Mouse (Mus musculus): ENCODE results near the gene Adgrg1. TPM values are rescaled to one million over a fixed set of nuclear protein-coding genes. Genes with fewer than 3 reads are reported as not detected.

The Adgrg1 gene
- polyA plus RNA-seq, 1 experiment from 2014 or later: 109 TPM

DNA sequence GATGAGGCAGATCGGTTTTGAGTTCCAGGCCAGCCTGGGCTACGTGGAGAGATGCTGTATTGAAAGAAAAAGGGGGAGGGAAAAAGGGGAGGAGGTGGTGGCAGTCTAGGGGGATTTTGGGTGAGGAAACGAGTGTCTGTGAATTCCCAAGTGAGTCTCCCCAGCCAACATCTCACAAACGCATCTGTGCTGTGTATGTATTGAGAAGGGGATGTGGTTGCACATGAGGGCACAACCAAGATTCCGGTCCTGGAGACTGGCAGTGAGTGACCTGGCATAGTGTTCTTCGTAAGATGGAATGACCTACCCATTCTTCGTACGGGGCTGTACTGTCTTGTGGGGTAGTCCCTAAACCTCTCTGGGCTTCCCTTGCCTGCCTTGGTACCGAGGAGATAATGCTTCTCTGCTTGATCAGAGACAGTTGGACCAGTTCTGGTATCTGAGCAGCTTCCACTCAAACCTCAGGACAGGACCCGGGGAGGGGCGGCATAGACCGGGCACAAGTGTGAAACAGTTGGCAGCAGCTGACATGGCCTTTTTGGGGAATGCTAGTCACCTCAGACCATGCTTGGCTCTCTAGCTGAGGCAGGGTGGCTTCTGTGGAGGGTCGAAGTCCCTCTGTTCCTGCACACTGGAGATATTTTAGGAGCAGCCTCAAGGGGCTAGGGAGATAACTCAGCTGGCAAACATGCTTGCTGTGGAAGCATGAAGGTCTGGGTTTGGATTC is 4.2 kb downstream of the Adgrg1 start:
- Histone ChIP-seq H3K4me2 (ENCODE audit: low read length) (peak overlapping the region; percentile 49), H3K27ac (peak overlapping the region; percentile 97), H3K27me3 (ENCODE audit: insufficient read depth, low read length) (no peaks in the 10 kb centered on the region), H3K4me1 (replicated peaks; ENCODE audit: insufficient read depth, low read length) (peaks cover 14% of the 10 kb centered on the region), H3K4me3 (replicated peaks; ENCODE audit: low read depth, low read length) (peak overlapping the region; percentile 45), H3K36me3 (ENCODE audit: insufficient read depth, low read length) (no peaks in the 10 kb centered on the region), H3K9me3 (replicated peaks; ENCODE audit: low read length) (no peaks in the 10 kb centered on the region), H3K9ac (ENCODE audit: low read depth, low read length) (peak overlapping the region; percentile 68; the same call in 1 of the 2 replicates)
- 71% methylated on average over 13 of the region's 13 CpGs for WGBS
- ATAC-seq (replicated peaks; ENCODE audit: low FRiP score, low read depth): no peak
- no peak for TF ChIP-seq CTCF (IDR thresholded peaks at IDR 0.05; ENCODE audit: low read depth)
- no peak for DNase-seq (ENCODE audit: low spot score)

DNA sequence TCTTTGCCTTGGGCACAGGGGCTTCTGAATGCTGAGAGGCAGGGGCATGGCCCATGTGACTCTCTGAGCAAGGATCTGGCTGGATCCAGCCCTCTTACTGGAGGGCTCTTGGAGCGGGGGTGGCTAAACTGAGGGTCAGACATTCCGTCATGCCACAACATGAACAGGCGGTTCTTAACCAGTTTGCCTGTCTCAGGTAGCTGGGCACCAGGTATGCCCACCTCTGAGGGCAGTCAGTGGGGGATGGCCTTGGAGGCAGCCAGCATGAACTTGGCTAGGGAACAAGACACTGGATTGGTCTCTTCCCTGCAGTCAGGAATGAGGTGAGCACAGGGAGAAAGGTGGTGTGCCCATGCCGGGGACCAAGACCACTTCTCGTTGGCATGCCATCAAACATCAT is 5.6 kb downstream of the Adgrg1 start:
- no peak overlapping the region for H3K4me3 ChIP-seq (replicated peaks; ENCODE audit: low read depth, low read length)
- WGBS: 63% methylated on average over 5 of the region's 5 CpGs
- ATAC-seq (replicated peaks; ENCODE audit: low FRiP score, low read depth) (peak; percentile 75), DNase-seq (ENCODE audit: low spot score) (peak; percentile 47)
- H3K4me2 ChIP-seq (ENCODE audit: low read length): peak overlapping the region; percentile 49
- no peak for TF ChIP-seq CTCF (IDR thresholded peaks at IDR 0.05; ENCODE audit: low read depth)
- H3K27me3 ChIP-seq (ENCODE audit: insufficient read depth, low read length): no peaks in the 10 kb centered on the region
- H3K4me1 ChIP-seq (replicated peaks; ENCODE audit: insufficient read depth, low read length): peaks cover 26% of the 10 kb centered on the region
- H3K27ac ChIP-seq: peak overlapping the region; percentile 97
- no peaks in the 10 kb centered on the region for H3K9me3 ChIP-seq (replicated peaks; ENCODE audit: low read length)
- no peak overlapping the region for H3K9ac ChIP-seq (ENCODE audit: low read depth, low read length)
- H3K36me3 ChIP-seq (ENCODE audit: insufficient read depth, low read length): no peaks in the 10 kb centered on the region

DNA sequence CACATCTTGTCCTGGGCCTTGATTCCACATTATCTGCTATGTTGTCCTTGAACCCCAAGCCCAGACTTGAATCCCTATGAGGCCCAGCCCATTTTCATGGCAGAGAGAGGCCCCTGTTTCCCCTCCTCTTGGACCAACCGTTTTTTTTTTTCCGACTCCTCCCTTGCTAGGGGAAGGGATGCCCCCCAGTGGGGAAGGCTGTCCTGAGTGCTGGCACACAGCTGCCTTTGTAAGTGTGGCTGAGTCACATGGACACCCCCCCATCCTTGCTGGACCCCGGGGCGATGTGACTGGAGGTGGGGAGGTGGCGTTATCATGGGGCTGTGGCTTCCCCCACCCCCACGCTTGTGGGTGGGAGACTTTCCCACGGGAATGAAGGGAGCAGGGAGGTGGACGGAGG is 6.4 kb downstream of the Adgrg1 start:
- TF ChIP-seq CTCF (IDR thresholded peaks at IDR 0.05; ENCODE audit: low read depth): no peak
- 43% methylated on average over 8 of the region's 8 CpGs for WGBS
- peaks cover 31% of the 10 kb centered on the region for H3K4me1 ChIP-seq (replicated peaks; ENCODE audit: insufficient read depth, low read length)
- H3K9ac ChIP-seq (ENCODE audit: low read depth, low read length): peak overlapping the region; percentile 31; the same call in 1 of the 2 replicates
- DNase-seq (ENCODE audit: low spot score) (no peak), ATAC-seq (replicated peaks; ENCODE audit: low FRiP score, low read depth) (no peak)
- no peaks in the 10 kb centered on the region for H3K27me3 ChIP-seq (ENCODE audit: insufficient read depth, low read length)
- H3K4me2 ChIP-seq (ENCODE audit: low read length): peak overlapping the region; percentile 37
- peak overlapping the region; percentile 97 for H3K27ac ChIP-seq
- H3K36me3 ChIP-seq (ENCODE audit: insufficient read depth, low read length): no peaks in the 10 kb centered on the region
- H3K4me3 ChIP-seq (replicated peaks; ENCODE audit: low read depth, low read length): 0 out of 2 replicates have a peak overlapping the region, but pooled peaks have one; percentile 7
- no peaks in the 10 kb centered on the region for H3K9me3 ChIP-seq (replicated peaks; ENCODE audit: low read length)

DNA sequence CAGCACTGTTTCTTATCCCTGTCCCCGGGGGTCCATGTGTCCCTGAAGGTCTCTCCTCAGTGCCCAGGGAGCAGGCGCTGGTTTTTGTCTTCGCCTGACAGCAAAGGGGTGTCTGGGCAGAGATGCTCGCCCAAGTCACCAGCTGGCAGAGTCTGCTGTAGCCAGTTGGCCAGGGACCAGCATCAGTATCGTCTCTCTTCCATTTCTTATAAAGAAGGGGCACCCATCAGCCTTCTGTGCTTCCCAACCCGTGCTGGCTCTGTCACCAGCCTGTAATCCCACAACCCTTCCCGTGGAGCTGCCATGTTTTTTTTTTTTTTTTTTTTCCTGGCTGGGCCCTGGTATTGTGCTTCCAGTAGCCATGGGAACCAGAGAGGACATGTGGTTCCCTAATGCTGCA is 7.3 kb downstream of the Adgrg1 start:
- H3K27ac ChIP-seq: peak overlapping the region; percentile 97
- no peaks in the 10 kb centered on the region for H3K9me3 ChIP-seq (replicated peaks; ENCODE audit: low read length)
- H3K4me3 ChIP-seq (replicated peaks; ENCODE audit: low read depth, low read length): no peak overlapping the region
- H3K27me3 ChIP-seq (ENCODE audit: insufficient read depth, low read length): no peaks in the 10 kb centered on the region
- DNase-seq (ENCODE audit: low spot score): no peak
- WGBS: 68% methylated on average over 7 of the region's 7 CpGs
- H3K36me3 ChIP-seq (ENCODE audit: insufficient read depth, low read length): no peaks in the 10 kb centered on the region
- no peak for TF ChIP-seq CTCF (IDR thresholded peaks at IDR 0.05; ENCODE audit: low read depth)
- ATAC-seq (replicated peaks; ENCODE audit: low FRiP score, low read depth): no peak
- H3K9ac ChIP-seq (ENCODE audit: low read depth, low read length): 0 out of 2 replicates have a peak overlapping the region, but pooled peaks have one; percentile 1
- H3K4me1 ChIP-seq (replicated peaks; ENCODE audit: insufficient read depth, low read length): peaks cover 31% of the 10 kb centered on the region
- H3K4me2 ChIP-seq (ENCODE audit: low read length): peak overlapping the region; percentile 6; the same call in 1 of the 2 replicates

DNA sequence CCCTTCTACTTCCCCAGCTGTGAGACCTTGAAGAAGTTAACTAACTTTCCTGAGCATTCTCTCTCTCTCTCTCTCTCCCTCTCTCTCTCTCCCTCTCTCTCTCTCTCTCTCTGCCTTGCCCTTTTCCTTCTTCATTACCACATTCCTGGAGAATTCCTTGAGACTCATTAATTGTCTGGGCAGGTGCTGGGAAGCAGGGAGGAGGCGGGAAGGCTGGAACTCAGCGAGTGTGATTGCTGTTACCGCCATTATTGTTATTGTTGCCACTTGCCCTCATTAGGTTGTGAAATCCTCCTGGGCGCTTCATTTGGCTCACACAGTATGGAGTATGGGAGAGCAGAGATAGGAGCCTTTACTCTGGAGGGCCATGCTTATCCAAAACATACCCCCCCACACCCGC is 8.6 kb downstream of the Adgrg1 start:
- H3K36me3 ChIP-seq (ENCODE audit: insufficient read depth, low read length): no peaks in the 10 kb centered on the region
- H3K27me3 ChIP-seq (ENCODE audit: insufficient read depth, low read length): no peaks in the 10 kb centered on the region
- H3K4me2 ChIP-seq (ENCODE audit: low read length): peak overlapping the region; percentile 31; the same call in 1 of the 2 replicates
- peak; percentile 31 for DNase-seq (ENCODE audit: low spot score)
- ATAC-seq (replicated peaks; ENCODE audit: low FRiP score, low read depth): no peak
- 0 out of 2 replicates have a peak overlapping the region, but pooled peaks have one; percentile 31 for H3K9ac ChIP-seq (ENCODE audit: low read depth, low read length)
- WGBS: 13% methylated on average over 5 of the region's 5 CpGs
- TF ChIP-seq CTCF (IDR thresholded peaks at IDR 0.05; ENCODE audit: low read depth): no peak
- peaks cover 31% of the 10 kb centered on the region for H3K4me1 ChIP-seq (replicated peaks; ENCODE audit: insufficient read depth, low read length)
- H3K27ac ChIP-seq: peak overlapping the region; percentile 85
- H3K9me3 ChIP-seq (replicated peaks; ENCODE audit: low read length): no peaks in the 10 kb centered on the region
- H3K4me3 ChIP-seq (replicated peaks; ENCODE audit: low read depth, low read length): no peak overlapping the region

DNA sequence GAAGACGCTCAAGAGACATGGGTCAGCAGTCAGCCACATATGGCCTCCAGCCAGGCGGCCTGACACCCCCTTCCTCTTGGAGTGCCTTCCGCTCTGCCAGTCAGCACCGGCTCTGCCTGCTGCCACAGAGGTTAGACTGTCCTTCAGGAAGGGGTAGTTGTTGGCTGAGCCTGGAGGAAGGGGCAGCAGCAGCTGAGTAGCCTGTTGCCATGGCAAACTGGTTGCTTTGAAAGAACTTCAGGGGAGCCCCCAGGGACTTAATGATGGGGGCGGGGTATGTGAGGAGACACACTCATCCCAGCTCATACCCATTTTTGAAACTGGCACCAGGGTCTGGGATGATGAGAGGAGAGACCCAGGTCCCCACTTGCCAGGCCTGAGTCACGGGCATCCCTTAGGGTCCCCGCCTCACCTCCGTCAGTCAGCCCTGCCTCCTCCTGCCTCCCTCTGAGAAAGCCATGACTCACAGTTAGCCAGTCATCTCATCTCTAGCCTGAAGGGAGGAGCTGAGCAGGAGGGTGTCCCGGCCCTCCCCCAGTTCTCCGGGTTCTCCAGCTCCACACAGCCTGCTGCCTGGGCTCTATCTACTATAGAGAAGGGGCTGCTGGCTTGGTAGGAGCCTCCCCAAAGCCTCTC is 9.4 kb downstream of the Adgrg1 start:
- H3K27ac ChIP-seq: peak overlapping the region; percentile 85
- H3K27me3 ChIP-seq (ENCODE audit: insufficient read depth, low read length): no peaks in the 10 kb centered on the region
- H3K9ac ChIP-seq (ENCODE audit: low read depth, low read length): peak overlapping the region; percentile 15; the same call in 1 of the 2 replicates
- peak; percentile 68 for DNase-seq (ENCODE audit: low spot score)
- H3K4me3 ChIP-seq (replicated peaks; ENCODE audit: low read depth, low read length): no peak overlapping the region
- H3K9me3 ChIP-seq (replicated peaks; ENCODE audit: low read length): no peaks in the 10 kb centered on the region
- WGBS: 12% methylated on average over 10 of the region's 10 CpGs
- ATAC-seq (replicated peaks; ENCODE audit: low FRiP score, low read depth): peak; percentile 67
- peaks cover 35% of the 10 kb centered on the region for H3K4me1 ChIP-seq (replicated peaks; ENCODE audit: insufficient read depth, low read length)
- H3K4me2 ChIP-seq (ENCODE audit: low read length): peak overlapping the region; percentile 31
- no peaks in the 10 kb centered on the region for H3K36me3 ChIP-seq (ENCODE audit: insufficient read depth, low read length)
- no peak for TF ChIP-seq CTCF (IDR thresholded peaks at IDR 0.05; ENCODE audit: low read depth)
